Mouse (Mus musculus) MEL (cell line): ENCODE measurements around the gene Cyp51. TPM values are rescaled to one million over a fixed set of nuclear protein-coding genes. Genes with fewer than 3 reads are reported as not detected.

Experiments
- DNase-seq: peaks from one replicate; pipeline ENCODE4 v3.0.0; 2011; ENCODE audit warnings: low read depth, low spot score
- H3K27ac ChIP-seq: 2 replicates; pipeline ENCODE4 v1.5.1; 2012; ENCODE audit warnings: low read depth, mild to moderate bottlenecking, control low read depth, low read length, moderate library complexity; ENCODE audit not compliant: control insufficient read depth
- H3K27me3 ChIP-seq, 2 experiments: fragments of 150-350 bp in 1 of 2; sonication (generic) in 1 of 2; 2 replicates each; pipeline ENCODE4 v1.6.1; 2012; ENCODE audit warnings: low read length in 2 of 2, mild to moderate bottlenecking in 2 of 2, improper control_type of control experiment in 1 of 2, moderate library complexity in 1 of 2; ENCODE audit not compliant: insufficient read depth in 2 of 2, control insufficient read depth in 1 of 2
- H3K36me3 ChIP-seq, 2 experiments: 2 replicates each; pipeline ENCODE4 v1.6.1; 2012 to 2014; ENCODE audit warnings: low read length in 2 of 2, improper control_type of control experiment in 1 of 2, inconsistent platforms in 1 of 2, mild to moderate bottlenecking in 1 of 2; ENCODE audit not compliant: insufficient read depth in 2 of 2, control insufficient read depth in 1 of 2
- H3K4me1 ChIP-seq, 2 experiments: fragments of 150-350 bp in 1 of 2; sonication (generic) in 1 of 2; 2 replicates each; pipeline ENCODE4 v1.6.1; 2012; ENCODE audit warnings: low read length in 2 of 2, improper control_type of control experiment in 1 of 2, mild to moderate bottlenecking in 1 of 2; ENCODE audit not compliant: insufficient read depth in 2 of 2, control insufficient read depth in 1 of 2
- H3K4me3 ChIP-seq, 2 experiments: fragments of 150-350 bp in 1 of 2; sonication (generic) in 1 of 2; 2 replicates each; pipeline ENCODE4 v1.5.1; 2012; ENCODE audit warnings: low read depth in 2 of 2, low read length in 2 of 2, mild to moderate bottlenecking in 2 of 2, moderate library complexity in 2 of 2, control low read depth in 1 of 2, improper control_type of control experiment in 1 of 2; ENCODE audit not compliant: control insufficient read depth in 1 of 2, insufficient read depth in 1 of 2
- H3K79me2 ChIP-seq: 2 replicates; pipeline ENCODE4 v1.6.1; 2012; ENCODE audit warnings: mild to moderate bottlenecking, low read length, moderate library complexity; ENCODE audit not compliant: control insufficient read depth, poor library complexity, insufficient read depth
- H3K9ac ChIP-seq: 2 replicates; pipeline ENCODE4 v1.6.1; 2012; ENCODE audit warnings: low read depth, mild to moderate bottlenecking, control low read depth, low read length, moderate library complexity; ENCODE audit not compliant: control insufficient read depth, poor library complexity, severe bottlenecking
- H3K9me3 ChIP-seq: fragments of 150-350 bp; sonication (generic); replicated peaks from 2 replicates; pipeline ENCODE4 v1.6.1; 2012; ENCODE audit warnings: mild to moderate bottlenecking, low read length, improper control_type of control experiment, moderate library complexity; ENCODE audit not compliant: insufficient read depth
- BHLHE40 ChIP-seq: IDR thresholded peaks from 2 replicates; pipeline ENCODE4 v1.6.1; 2012; ENCODE audit warnings: low read depth, mild to moderate bottlenecking, inconsistent platforms, low read length, improper control_type of control experiment, borderline replicate concordance
- CHD1 ChIP-seq: IDR thresholded peaks from 2 replicates; pipeline ENCODE4 v1.6.1; 2012; ENCODE audit warnings: low read depth, mild to moderate bottlenecking, inconsistent platforms, low read length, improper control_type of control experiment
- CHD2 ChIP-seq: IDR thresholded peaks from 2 replicates; pipeline ENCODE4 v1.6.1; 2011; ENCODE audit warnings: low read length, improper control_type of control experiment
- E2F4 ChIP-seq: IDR thresholded peaks from 2 replicates; pipeline ENCODE4 v1.6.1; 2011; ENCODE audit warnings: low read depth, low read length, improper control_type of control experiment, borderline replicate concordance
- ELF1 ChIP-seq: IDR thresholded peaks from 2 replicates; pipeline ENCODE4 v1.6.1; 2014; ENCODE audit warnings: low read depth, mild to moderate bottlenecking, inconsistent platforms, low read length, improper control_type of control experiment, moderate library complexity
- EP300 ChIP-seq, 2 experiments: IDR thresholded peaks; 2 replicates each; pipeline ENCODE4 v1.6.1; 2011; ENCODE audit warnings: improper control_type of control experiment in 2 of 2, low read length in 2 of 2, low read depth in 1 of 2, mild to moderate bottlenecking in 1 of 2
- ETS1 ChIP-seq: IDR thresholded peaks from 2 replicates; pipeline ENCODE4 v1.6.1; 2012; ENCODE audit warnings: low read depth, mild to moderate bottlenecking, inconsistent platforms, low read length, improper control_type of control experiment, moderate library complexity
- GABPA ChIP-seq: IDR thresholded peaks from 2 replicates; pipeline ENCODE4 v1.6.1; 2012; ENCODE audit warnings: low read depth, mild to moderate bottlenecking, inconsistent platforms, low read length, improper control_type of control experiment, moderate library complexity
- GATA1 ChIP-seq: IDR thresholded peaks from 2 replicates; pipeline ENCODE4 v1.6.1; 2011; ENCODE audit warnings: low read depth, low read length, improper control_type of control experiment
- HCFC1 ChIP-seq: IDR thresholded peaks from 2 replicates; pipeline ENCODE4 v1.6.1; 2012; ENCODE audit warnings: low read depth, mild to moderate bottlenecking, inconsistent platforms, low read length, improper control_type of control experiment, moderate library complexity
- JUND ChIP-seq: IDR thresholded peaks from 2 replicates; pipeline ENCODE4 v1.6.1; 2011; ENCODE audit warnings: low read depth, mild to moderate bottlenecking, improper control_type of control experiment, low read length
- KAT2A ChIP-seq: conservative IDR thresholded peaks from 2 replicates; pipeline ENCODE4 v1.6.1; 2012; ENCODE audit warnings: low read depth, low read length, improper control_type of control experiment, inconsistent platforms
- MAFK ChIP-seq: IDR thresholded peaks from 2 replicates; pipeline ENCODE4 v1.6.1; 2011; ENCODE audit warnings: low read depth, mild to moderate bottlenecking, low read length, improper control_type of control experiment, borderline replicate concordance
- MAX ChIP-seq: IDR thresholded peaks from 2 replicates; pipeline ENCODE4 v1.6.1; 2011; ENCODE audit warnings: low read length, improper control_type of control experiment
- MAZ ChIP-seq: IDR thresholded peaks from 2 replicates; pipeline ENCODE4 v1.6.1; 2012; ENCODE audit warnings: low read depth, mild to moderate bottlenecking, inconsistent platforms, low read length, improper control_type of control experiment
- MEF2A ChIP-seq: IDR thresholded peaks from 2 replicates; pipeline ENCODE4 v1.6.1; 2014; ENCODE audit warnings: low read depth, mild to moderate bottlenecking, inconsistent platforms, low read length, improper control_type of control experiment; ENCODE audit not compliant: poor library complexity, insufficient replicate concordance, severe bottlenecking; ENCODE audit errors: extremely low read depth
- MXI1 ChIP-seq: IDR thresholded peaks from 2 replicates; pipeline ENCODE4 v1.6.1; 2011; ENCODE audit warnings: mild to moderate bottlenecking, low read depth, low read length, improper control_type of control experiment
- MYB ChIP-seq: IDR thresholded peaks from 2 replicates; pipeline ENCODE4 v1.6.1; 2011; ENCODE audit warnings: mild to moderate bottlenecking, low read depth, low read length, improper control_type of control experiment
- MYC ChIP-seq: IDR thresholded peaks from 2 replicates; pipeline ENCODE4 v1.6.1; 2011; ENCODE audit warnings: low read depth, mild to moderate bottlenecking, low read length, improper control_type of control experiment, moderate library complexity
- NELFE ChIP-seq: IDR thresholded peaks from 2 replicates; pipeline ENCODE4 v1.6.1; 2011; ENCODE audit warnings: low read depth, low read length, improper control_type of control experiment
- NRF1 ChIP-seq: IDR thresholded peaks from 2 replicates; pipeline ENCODE4 v1.6.1; 2014; ENCODE audit warnings: low read depth, mild to moderate bottlenecking, inconsistent platforms, low read length, improper control_type of control experiment, moderate library complexity; ENCODE audit not compliant: poor library complexity, insufficient read depth, severe bottlenecking
- POLR2A ChIP-seq, 2 experiments: IDR thresholded peaks; 2 replicates each; pipeline ENCODE4 v1.6.1; 2011 to 2012; ENCODE audit warnings: low read length in 2 of 2, mild to moderate bottlenecking in 2 of 2, control low read depth in 1 of 2, improper control_type of control experiment in 1 of 2, low read depth in 1 of 2, moderate library complexity in 1 of 2; ENCODE audit not compliant: control insufficient read depth in 1 of 2, insufficient read depth in 1 of 2, poor library complexity in 1 of 2
- POLR2AphosphoS2 ChIP-seq: IDR thresholded peaks from 2 replicates; pipeline ENCODE4 v1.6.1; 2011; ENCODE audit warnings: low read length, improper control_type of control experiment
- POLR2AphosphoS5 ChIP-seq: IDR thresholded peaks from 2 replicates; pipeline ENCODE4 v1.6.1; 2012; ENCODE audit warnings: low read depth, borderline replicate concordance, mild to moderate bottlenecking, inconsistent platforms, low read length, moderate library complexity, mixed read lengths
- RAD21 ChIP-seq: IDR thresholded peaks from 2 replicates; pipeline ENCODE4 v1.6.1; 2011; ENCODE audit warnings: mild to moderate bottlenecking, low read depth, low read length, improper control_type of control experiment
- SIN3A ChIP-seq: IDR thresholded peaks from 2 replicates; pipeline ENCODE4 v1.6.1; 2012; ENCODE audit warnings: low read length, improper control_type of control experiment, inconsistent platforms
- SMC3 ChIP-seq: IDR thresholded peaks from 2 replicates; pipeline ENCODE4 v1.6.1; 2011; ENCODE audit warnings: low read depth, low read length, improper control_type of control experiment
- TAL1 ChIP-seq: IDR thresholded peaks from 2 replicates; pipeline ENCODE4 v1.6.1; 2012; ENCODE audit warnings: mild to moderate bottlenecking, inconsistent platforms, low read length, moderate library complexity, mixed read lengths
- TBP ChIP-seq: IDR thresholded peaks from 2 replicates; pipeline ENCODE4 v1.8.0; 2011; ENCODE audit warnings: low read depth, low read length, improper control_type of control experiment
- TCF12 ChIP-seq: IDR thresholded peaks from 2 replicates; pipeline ENCODE4 v1.6.1; 2014; ENCODE audit warnings: low read depth, mild to moderate bottlenecking, inconsistent platforms, low read length, improper control_type of control experiment, moderate library complexity
- UBTF ChIP-seq: IDR thresholded peaks from 2 replicates; pipeline ENCODE4 v1.6.1; 2012; ENCODE audit warnings: low read depth, mild to moderate bottlenecking, inconsistent platforms, low read length, improper control_type of control experiment, moderate library complexity, borderline replicate concordance; ENCODE audit not compliant: insufficient read depth
- USF1 ChIP-seq: IDR thresholded peaks from 2 replicates; pipeline ENCODE4 v1.6.1; 2014; ENCODE audit warnings: low read depth, mild to moderate bottlenecking, inconsistent platforms, low read length, improper control_type of control experiment, moderate library complexity
- USF2 ChIP-seq, 2 experiments: IDR thresholded peaks; 2 replicates each; pipeline ENCODE4 v1.6.1; 2011 to 2012; ENCODE audit warnings: improper control_type of control experiment in 2 of 2, low read length in 2 of 2, borderline replicate concordance in 1 of 2, inconsistent platforms in 1 of 2, low read depth in 1 of 2, mild to moderate bottlenecking in 1 of 2; ENCODE audit not compliant: insufficient read depth in 1 of 2
- ZKSCAN1 ChIP-seq: IDR thresholded peaks from 2 replicates; pipeline ENCODE4 v1.6.1; 2012; ENCODE audit warnings: low read depth, mild to moderate bottlenecking, inconsistent platforms, low read length, improper control_type of control experiment, moderate library complexity
- ZNF384 ChIP-seq: IDR thresholded peaks from 2 replicates; pipeline ENCODE4 v1.6.1; 2012; ENCODE audit warnings: low read depth, mild to moderate bottlenecking, inconsistent platforms, low read length, improper control_type of control experiment
- polyA plus RNA-seq, 2 experiments: library from polyadenylated mRNA; stranded (reverse) in 1 of 2; unstranded in 1 of 2; fragments of >175 nt in 1 of 2; fragments of >200 nt in 1 of 2; gene quantifications; 2 replicates each; pipeline versions ENCODE4 v1.2.1 to v1.2.4; 2012; ENCODE audit warnings: low replicate concordance in 2 of 2, low read depth in 1 of 2; ENCODE audit not compliant: insufficient read length in 2 of 2, insufficient read depth in 1 of 2, missing spikeins in 1 of 2
- total RNA-seq: library from RNA; depleted of rRNA; stranded (reverse); fragments of 300-350 nt; gene quantifications from 2 replicates; pipeline ENCODE4 v1.2.3, GENCODE M21; 2012; rRNA removed

Gene Cyp51
- total RNA-seq, result 30.0 and 39.0 TPM in 2 replicates
- 10 to 100 TPM in 1 of 2 experiments, not detected in 1; 54.7 TPM for polyA plus RNA-seq

- DNase-seq, result peak; percentile 95
- H3K36me3 ChIP-seq, result peaks cover 5 to 9% of the 10 kb centered on the region in 2 experiments; a peak in 3 of 4 replicates
- no peaks in the 10 kb centered on the region for H3K27me3 ChIP-seq
- peak within 1 kb of the TSS; percentile 80 for H3K9ac ChIP-seq
- H3K4me3 ChIP-seq, result peak within 1 kb of the TSS; percentile 86 to 90
- no peaks in the 10 kb centered on the region for H3K4me1 ChIP-seq
- H3K9me3 ChIP-seq, result no peaks in the 10 kb centered on the region
- H3K27ac ChIP-seq, result peak within 1 kb of the TSS; percentile 60
- peaks cover 10% of the 10 kb centered on the region for H3K79me2 ChIP-seq
- peak; percentile 83 for TF ChIP-seq MXI1
- peak in 1 of 2 experiments; percentile 73; a peak in 2 of 4 replicates for TF ChIP-seq POLR2A (IDR thresholded peaks at IDR 0.05; ENCODE audit: control insufficient read depth in 1 of 2, insufficient read depth in 1 of 2, low read depth in 1 of 2, low read length in 2 of 2, poor library complexity in 1 of 2)
- no peak for TF ChIP-seq UBTF
- TF ChIP-seq MAX, result no peak; the same call in none of the 2 replicates
- no peak for TF ChIP-seq RAD21
- TF ChIP-seq CHD2, result no peak
- TF ChIP-seq KAT2A, result no peak; the same call in 1 of the 2 replicates
- no peak for TF ChIP-seq ZKSCAN1
- peak; percentile 49; the same call in 1 of the 2 replicates for TF ChIP-seq MYC
- TF ChIP-seq MEF2A, result no peak
- TF ChIP-seq ZNF384, result peak; percentile 60; the same call in 1 of the 2 replicates
- no peak for TF ChIP-seq TAL1
- no peak for TF ChIP-seq MAZ
- TF ChIP-seq HCFC1, result peak; percentile 52; the same call in 1 of the 2 replicates
- TF ChIP-seq POLR2AphosphoS2, result no peak
- TF ChIP-seq TCF12, result peak; percentile 41; the same call in 1 of the 2 replicates
- 0 out of 2 replicates have a peak, but pooled peaks have one; percentile 19 for TF ChIP-seq USF1
- TF ChIP-seq BHLHE40, result no peak
- TF ChIP-seq JUND, result no peak
- TF ChIP-seq NELFE, result peak; percentile 45; the same call in 1 of the 2 replicates
- TF ChIP-seq TBP, result peak; percentile 22; the same call in 1 of the 2 replicates
- no peak for TF ChIP-seq ETS1
- no peak for TF ChIP-seq MAFK
- TF ChIP-seq GATA1, result no peak
- TF ChIP-seq CHD1, result no peak
- TF ChIP-seq SMC3, result no peak
- TF ChIP-seq E2F4, result no peak
- no peak for TF ChIP-seq USF2 (IDR thresholded peaks at IDR 0.05; ENCODE audit: borderline replicate concordance in 1 of 2, insufficient read depth in 1 of 2, low read depth in 1 of 2, low read length in 2 of 2)
- no peak for TF ChIP-seq ELF1
- no peak for TF ChIP-seq NRF1
- TF ChIP-seq EP300 (IDR thresholded peaks at IDR 0.05; ENCODE audit: low read depth in 1 of 2, low read length in 2 of 2), result no peak
- TF ChIP-seq GABPA, result no peak
- TF ChIP-seq MYB, result no peak
- TF ChIP-seq POLR2AphosphoS5, result no peak
- peak; percentile 16; the same call in 1 of the 2 replicates for TF ChIP-seq SIN3A
Measured at GRCm38 (mm10) chr5:4104341-4105040, at the start of gene Cyp51. Cyp51 (minus strand) TSS chr5:4104746.
